Mouse (Mus musculus) brain, embryonic 18.5 days (tissue): ENCODE data around the gene 2310002L09Rik.
"Not testable (repeated sequence)": the region's sequence is repeated elsewhere in the genome, so short reads cannot be mapped to it uniquely, and the experiment has no call there.

Experiments used
- DNase-seq: peaks from one replicate; pipeline ENCODE4 v3.0.0-alpha.2; 2012; ENCODE audit warnings: low read depth, low spot score

The 2310002L09Rik gene

GRCm38 (mm10) chr4:73950375-73950896 lies at the start of gene 2310002L09Rik:
TSS of gene 2310002L09Rik (minus strand) at chr4:73950846.
- DNase-seq = no peak

GRCm38 (mm10) chr4:73980454-73980853 lies 29.8 kb upstream of the 2310002L09Rik start:
- DNase-seq = no peak

GRCm38 (mm10) chr4:73920660-73921059 lies 30.0 kb downstream of the 2310002L09Rik start, which contains the start of gene Gm11756:
TSS of gene Gm11756 (minus strand) at chr4:73920760.
- not testable (repeated sequence) for DNase-seq

- DNase-seq = not testable (repeated sequence)
Measured at GRCm38 (mm10) chr4:73905853-73906252, 44.8 kb downstream of the 2310002L09Rik start, which contains the start of gene Gm13871. TSS of gene Gm13871 (minus strand) at chr4:73905953.

GRCm38 (mm10) chr4:73891012-73891411 lies 59.6 kb downstream of the 2310002L09Rik start, which contains the start of gene Gm11757:
TSS of gene Gm11757 (minus strand) at chr4:73891112.
- not testable (repeated sequence) for DNase-seq
